Mouse (Mus musculus): Measurements from ENCODE around the gene Repin1. TPM values are rescaled to one million over a fixed set of nuclear protein-coding genes. Genes with fewer than 3 reads are reported as not detected.

Gene Repin1
- total RNA-seq, 2 experiments from 2014 or later: 51.8 to 59.8 TPM

- no peak for DNase-seq (ENCODE audit: low spot score in 2 of 2)
- intact Hi-C loops (cut with DNase I): no loop called here
These were observed 20.4 kb upstream of the Repin1 start for GRCm38 (mm10) chr6:48573280-48573679.

GRCm38 (mm10) chr6:48573981-48574380 is 19.7 kb upstream of the Repin1 start:
- DNase-seq (ENCODE audit: low spot score in 2 of 2): no peak
- intact Hi-C loops (cut with DNase I): no loop called here

- intact Hi-C loops (cut with DNase I): no loop called here
- no peak for DNase-seq (ENCODE audit: low spot score in 2 of 2)
These were observed 14.9 kb upstream of the Repin1 start for GRCm38 (mm10) chr6:48578736-48579135.

- DNase-seq (ENCODE audit: low spot score in 2 of 2): no peak
- intact Hi-C loops (cut with DNase I): no loop called here
These were observed 14.5 kb upstream of the Repin1 start for GRCm38 (mm10) chr6:48579215-48579648.

GRCm38 (mm10) chr6:48581257-48581656 is 12.4 kb upstream of the Repin1 start:
- DNase-seq (ENCODE audit: low spot score in 2 of 2): no peak
- intact Hi-C loops (cut with DNase I): loop anchor here (5.0 kb wide), 1 partner anchor 61 kb away; no protein-coding TSS in a partner anchor

GRCm38 (mm10) chr6:48582037-48582436 is 11.6 kb upstream of the Repin1 start:
- intact Hi-C loops (cut with DNase I): loop anchor here (5.0 kb wide), 1 partner anchor 60 kb away; no protein-coding TSS in a partner anchor
- DNase-seq (ENCODE audit: low spot score in 2 of 2): no peak

GRCm38 (mm10) chr6:48589194-48589750 is 4.4 kb upstream of the Repin1 start, which contains the start of gene Gm45021:
Gene Gm45021, plus strand, starts transcription at chr6:48589610.
- DNase-seq (ENCODE audit: low spot score in 2 of 2): no peak
- intact Hi-C loops (cut with DNase I): no loop called here

GRCm38 (mm10) chr6:48591221-48591845 is 2.4 kb upstream of the Repin1 start:
- no peak for DNase-seq (ENCODE audit: low spot score in 2 of 2)
- intact Hi-C loops (cut with DNase I): loop anchor here (5.0 kb wide), 1 partner anchor 36 kb away; the partner anchor contains the start of gene AI854703

- intact Hi-C loops (cut with DNase I): loop anchor here (2.0 to 5.0 kb wide), 2 partner anchors 35 to 37 kb away; partner anchors contain the start of genes AI854703 and Lrrc61
- DNase-seq (ENCODE audit: low spot score in 2 of 2): no peak
These were observed 1.8 kb upstream of the Repin1 start for GRCm38 (mm10) chr6:48591871-48592270.

GRCm38 (mm10) chr6:48594043-48594738 is 508 bp downstream of the Repin1 start:
- intact Hi-C loops (cut with DNase I): loop anchor here (5.0 kb wide), 1 partner anchor 33 kb away; the partner anchor contains the start of gene AI854703
- no peak for DNase-seq (ENCODE audit: low spot score in 2 of 2)

- DNase-seq (ENCODE audit: low spot score in 2 of 2): peak in 1 of 2 experiments; percentile 39
These were observed 1.6 kb downstream of the Repin1 start for GRCm38 (mm10) chr6:48595278-48595677.

GRCm38 (mm10) chr6:48596545-48597232 is 3.0 kb downstream of the Repin1 start:
- intact Hi-C loops (cut with DNase I): no loop called here
- no peak for DNase-seq (ENCODE audit: low spot score in 2 of 2)

More at GRCm38 (mm10) chr6:48595278-48595677, 1.6 kb downstream of the Repin1 start:
- intact Hi-C loops (cut with DNase I): no loop called here

GRCm38 (mm10) chr6:48597233-48597625 is 3.5 kb downstream of the Repin1 start:
- intact Hi-C loops (cut with DNase I): no loop called here
- no peak for DNase-seq (ENCODE audit: low spot score in 2 of 2)

GRCm38 (mm10) chr6:48600594-48600993 is 6.9 kb downstream of the Repin1 start:
- intact Hi-C loops (cut with DNase I): no loop called here
- no peak for DNase-seq (ENCODE audit: low spot score in 2 of 2)

GRCm38 (mm10) chr6:48601271-48602079 is 7.8 kb downstream of the Repin1 start, which contains the start of gene Zfp775:
Gene Zfp775, plus strand, starts transcription at chr6:48602063.
- DNase-seq (ENCODE audit: low spot score in 2 of 2): peak; percentile 94 to 96
- intact Hi-C loops (cut with DNase I): loop anchor here (1.0 kb wide), 1 partner anchor 8 kb away; the partner anchor contains the start of genes Gm44965 and Repin1

GRCm38 (mm10) chr6:48602080-48602741 is 8.5 kb downstream of the Repin1 start:
- DNase-seq (ENCODE audit: low spot score in 2 of 2): peak; percentile 60 to 62
- intact Hi-C loops (cut with DNase I): loop anchor here (1.0 kb wide), 1 partner anchor 9 kb away; the partner anchor contains the start of genes Gm44965 and Repin1

- intact Hi-C loops (cut with DNase I): no loop called here
- DNase-seq (ENCODE audit: low spot score in 2 of 2): no peak
These were observed 14.4 kb downstream of the Repin1 start for GRCm38 (mm10) chr6:48608124-48608523.

GRCm38 (mm10) chr6:48609512-48609911 is 15.8 kb downstream of the Repin1 start:
- intact Hi-C loops (cut with DNase I): no loop called here
- no peak for DNase-seq (ENCODE audit: low spot score in 2 of 2)

All from left cerebral cortex, postnatal 36 days (tissue).